Mouse (Mus musculus) forebrain, embryonic 16.5 days (tissue): ENCODE data around the gene BC016579. TPM values are rescaled to one million over a fixed set of nuclear protein-coding genes. Genes with fewer than 3 reads are reported as not detected.

Source experiments
- ATAC-seq: fragments of 200-750 bp; cut with Nextera tagmentation; 2 replicates; pipeline ENCODE4 v1.8.0; 2017; ENCODE audit warnings: mild to moderate bottlenecking, moderate library complexity
- H3K27ac ChIP-seq: fragments of 300-500 bp; sonication (generic); 2 replicates; pipeline ENCODE4 v1.5.1; 2014; ENCODE audit warnings: low read length, control low read depth
- H3K27me3 ChIP-seq: fragments of 300-500 bp; sonication (generic); replicated peaks from 2 replicates; pipeline ENCODE4 v1.6.1; 2014; ENCODE audit warnings: low read length; ENCODE audit not compliant: control insufficient read depth, insufficient read depth
- H3K36me3 ChIP-seq: fragments of 300-500 bp; sonication (generic); 2 replicates; pipeline ENCODE4 v1.6.1; 2014; ENCODE audit not compliant: control insufficient read depth, insufficient read depth
- H3K4me1 ChIP-seq: fragments of 300-500 bp; sonication (generic); replicated peaks from 2 replicates; pipeline ENCODE4 v1.6.1; 2014; ENCODE audit warnings: low read length; ENCODE audit not compliant: control insufficient read depth, insufficient read depth
- H3K4me2 ChIP-seq: fragments of 300-500 bp; sonication (generic); 2 replicates; pipeline ENCODE4 v1.6.1; 2014; ENCODE audit warnings: mild to moderate bottlenecking, low read length, control low read depth
- H3K4me3 ChIP-seq: fragments of 300-500 bp; sonication (generic); replicated peaks from 2 replicates; pipeline ENCODE4 v1.5.1; 2014; ENCODE audit warnings: mild to moderate bottlenecking, low read length, control low read depth
- H3K9ac ChIP-seq: fragments of 300-500 bp; sonication (generic); replicated peaks from 2 replicates; pipeline ENCODE4 v1.6.1; 2014; ENCODE audit warnings: low read depth, low read length, control low read depth
- H3K9me3 ChIP-seq: fragments of 300-500 bp; sonication (generic); 2 replicates; pipeline ENCODE4 v1.6.1; 2016; ENCODE audit warnings: low read length; ENCODE audit not compliant: control insufficient read depth
- WGBS: fragments of 180-500 bp; shearing (Covaris S2); extraction: QIAGEN DNeasy Blood & Tissue Kit; methylation state at CpG from one replicate; pipeline ENCODE4 v1.1.7; 2014; 5-methylcytosine and 5-hydroxymethylcytosine counted together
- polyA plus RNA-seq: library from polyadenylated mRNA; unstranded; fragments of >200 nt; fragmentation: Nextera tagmentation; extraction: Ambion mirVana; gene quantifications from 2 replicates; pipeline ENCODE4 v1.2.1, GENCODE M21; 2015

BC016579 gene
- polyA plus RNA-seq, 1 experiment from 2014 or later, result not detected

GRCm38 (mm10) chr16:45608481-45608954 is 45.4 kb downstream of the BC016579 start:
- Histone ChIP-seq H3K9me3 (no peaks in the 10 kb centered on the region), H3K9ac (no peak overlapping the region), H3K36me3 (no peaks in the 10 kb centered on the region), H3K4me2 (no peak overlapping the region), H3K4me3 (no peak overlapping the region), H3K4me1 (no peaks in the 10 kb centered on the region), H3K27ac (no peak overlapping the region), H3K27me3 (no peaks in the 10 kb centered on the region)
- WGBS, result 62% methylated on average over 4 of the region's 4 CpGs
- no peak for ATAC-seq

- H3K27me3 ChIP-seq, result no peaks in the 10 kb centered on the region
- H3K4me1 ChIP-seq, result no peaks in the 10 kb centered on the region
- no peak overlapping the region for H3K27ac ChIP-seq
- H3K9ac ChIP-seq, result no peak overlapping the region
- no peak for ATAC-seq
- H3K4me2 ChIP-seq, result no peak overlapping the region
- H3K9me3 ChIP-seq, result no peaks in the 10 kb centered on the region
- no peak overlapping the region for H3K4me3 ChIP-seq
- H3K36me3 ChIP-seq, result no peaks in the 10 kb centered on the region
Measured at GRCm38 (mm10) chr16:45595494-45595893, 58.4 kb downstream of the BC016579 start.

- H3K9me3 ChIP-seq, result no peaks in the 10 kb centered on the region
- no peak overlapping the region for H3K4me3 ChIP-seq
- no peak overlapping the region for H3K9ac ChIP-seq
- H3K36me3 ChIP-seq, result no peaks in the 10 kb centered on the region
- H3K4me1 ChIP-seq, result no peaks in the 10 kb centered on the region
- no peak overlapping the region for H3K27ac ChIP-seq
- H3K4me2 ChIP-seq, result no peak overlapping the region
- no peak for ATAC-seq
- no peaks in the 10 kb centered on the region for H3K27me3 ChIP-seq
- WGBS, result 36% methylated on average over 1 of the region's 1 CpGs
Measured at GRCm38 (mm10) chr16:45593656-45594055, 60.2 kb downstream of the BC016579 start.

GRCm38 (mm10) chr16:45582512-45582911 is 71.4 kb downstream of the BC016579 start:
- WGBS, result 31% methylated on average over 2 of the region's 2 CpGs
- no peaks in the 10 kb centered on the region for H3K36me3 ChIP-seq
- H3K4me1 ChIP-seq, result no peaks in the 10 kb centered on the region
- no peak overlapping the region for H3K4me2 ChIP-seq
- ATAC-seq, result no peak
- no peak overlapping the region for H3K9ac ChIP-seq
- H3K27me3 ChIP-seq, result no peaks in the 10 kb centered on the region
- H3K9me3 ChIP-seq, result no peaks in the 10 kb centered on the region
- no peak overlapping the region for H3K27ac ChIP-seq
- no peak overlapping the region for H3K4me3 ChIP-seq

- Histone ChIP-seq H3K9ac (no peak overlapping the region), H3K27ac (no peak overlapping the region), H3K36me3 (no peaks in the 10 kb centered on the region), H3K4me2 (no peak overlapping the region), H3K9me3 (no peaks in the 10 kb centered on the region), H3K4me3 (no peak overlapping the region), H3K4me1 (no peaks in the 10 kb centered on the region), H3K27me3 (no peaks in the 10 kb centered on the region)
- no peak for ATAC-seq
- WGBS, result 65% methylated on average over 12 of the region's 12 CpGs
Measured at GRCm38 (mm10) chr16:45579883-45580282, 74.0 kb downstream of the BC016579 start.

Other genes with a start within 250 kb of the BC016579 start
- 235 and 271 TPM in 2 replicates for gene Cd200, start 245.0 kb downstream of the BC016579 start, polyA plus RNA-seq
- gene Gm609, start 161.1 kb downstream of the BC016579 start, polyA plus RNA-seq, result not detected in 2 replicates
- not detected in 2 replicates for gene Gm17783, start 122.0 kb downstream of the BC016579 start, polyA plus RNA-seq
- not detected in 2 replicates for gene Slc9c1, start 118.8 kb downstream of the BC016579 start, polyA plus RNA-seq
- gene Gcsam, start 43.7 kb downstream of the BC016579 start, polyA plus RNA-seq, result 0.07 TPM in 1 of 2 replicates, not detected in the other
- 0.58 and 0.75 TPM in 2 replicates for gene Tmprss7, start 39.6 kb upstream of the BC016579 start, polyA plus RNA-seq
- 455 and 473 TPM in 2 replicates for gene Tagln3, start 70.5 kb upstream of the BC016579 start, polyA plus RNA-seq
- gene Abhd10, start 88.9 kb upstream of the BC016579 start, polyA plus RNA-seq, result 42.1 and 42.7 TPM in 2 replicates